Mouse (Mus musculus) ovary, postnatal 14 days (tissue): ENCODE measurements at regions not wholly inside any gene's neighbourhood (a gene's known extent, or its start where the extent isn't known, plus 50 kb on each side); places are given as distances from the start of the nearest gene placed in this dataset.

Experiments used
- DNase-seq: peaks from one replicate; pipeline ENCODE4 v3.0.0; 2022; ENCODE audit warnings: low spot score

GRCm38 (mm10) chr3:40070137-40070667 is 460.9 kb upstream of the Intu start:
- DNase-seq: no peak

GRCm38 (mm10) chr3:40076824-40077223 is 454.3 kb upstream of the Intu start:
- no peak for DNase-seq

- DNase-seq: no peak
Observed at GRCm38 (mm10) chr3:40085116-40085515, 446.0 kb upstream of the Intu start.

- DNase-seq: no peak
Observed at GRCm38 (mm10) chr3:40091773-40092343, 439.2 kb upstream of the Intu start.

GRCm38 (mm10) chr3:40092765-40093368 is 438.2 kb upstream of the Intu start:
- no peak for DNase-seq

- no peak for DNase-seq
Observed at GRCm38 (mm10) chr3:40094040-40094439, 437.0 kb upstream of the Intu start.

GRCm38 (mm10) chr3:40094701-40095100 is 436.4 kb upstream of the Intu start:
- no peak for DNase-seq

- DNase-seq: no peak
Observed at GRCm38 (mm10) chr3:40102698-40103097, 428.4 kb upstream of the Intu start.

- DNase-seq: no peak
Observed at GRCm38 (mm10) chr3:40114811-40115210, 416.3 kb upstream of the Intu start.

GRCm38 (mm10) chr3:40118551-40118950 is 412.5 kb upstream of the Intu start:
- DNase-seq: no peak

GRCm38 (mm10) chr3:40119462-40119861 is 411.6 kb upstream of the Intu start:
- DNase-seq: no peak

- DNase-seq: no peak
Observed at GRCm38 (mm10) chr3:40120298-40120875, 410.7 kb upstream of the Intu start.

- no peak for DNase-seq
Observed at GRCm38 (mm10) chr3:40123558-40124236, 407.4 kb upstream of the Intu start.

GRCm38 (mm10) chr3:40126903-40127302 is 404.2 kb upstream of the Intu start:
- no peak for DNase-seq

- DNase-seq: no peak
Observed at GRCm38 (mm10) chr3:40130858-40131584, 400.1 kb upstream of the Intu start.

GRCm38 (mm10) chr3:40138671-40139070 is 392.4 kb upstream of the Intu start:
- no peak for DNase-seq

GRCm38 (mm10) chr3:40142229-40142628 is 388.9 kb upstream of the Intu start:
- no peak for DNase-seq

GRCm38 (mm10) chr3:40158631-40159030 is 372.5 kb upstream of the Intu start:
- no peak for DNase-seq

GRCm38 (mm10) chr3:40159591-40160145 is 371.4 kb upstream of the Intu start:
- DNase-seq: no peak

GRCm38 (mm10) chr3:40164181-40164580 is 366.9 kb upstream of the Intu start:
- no peak for DNase-seq

GRCm38 (mm10) chr3:40167970-40168626 is 363.0 kb upstream of the Intu start:
- DNase-seq: no peak
